Mouse (Mus musculus) small intestine, adult 2 months (tissue): ENCODE measurements around the gene Med12l.

ENCODE experiments used
- CTCF ChIP-seq: fragments of 200-500 bp; IDR thresholded peaks from 2 replicates; pipeline ENCODE4 v1.5.1; 2012; ENCODE audit warnings: low read depth, mild to moderate bottlenecking, control low read depth, inconsistent platforms, low read length, moderate library complexity, mixed read lengths; ENCODE audit not compliant: insufficient replicate concordance, insufficient read length; ENCODE audit errors: extremely low read depth
- POLR2A ChIP-seq: fragments of 200-500 bp; IDR thresholded peaks from 2 replicates; pipeline ENCODE4 v1.6.1; 2012; ENCODE audit warnings: low read depth, mild to moderate bottlenecking, control low read depth, inconsistent platforms, low read length, moderate library complexity

DNA sequence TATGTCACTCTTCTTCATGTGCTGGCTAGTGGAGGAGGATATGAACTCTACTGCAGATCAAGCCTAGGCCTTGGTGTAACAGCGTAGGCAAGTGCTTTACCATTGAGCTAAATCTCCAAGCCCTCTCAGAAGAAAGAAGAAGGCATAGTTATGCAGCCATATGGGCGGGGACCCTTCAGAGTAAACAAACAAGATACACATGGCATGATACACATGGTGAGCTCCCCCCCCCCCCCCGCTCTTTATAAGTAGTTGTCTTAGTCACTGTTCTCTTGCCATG lies 272.6 kb downstream of the Med12l start:
- no peak for TF ChIP-seq CTCF
- no peak for TF ChIP-seq POLR2A
